In the genomic region with DNA sequence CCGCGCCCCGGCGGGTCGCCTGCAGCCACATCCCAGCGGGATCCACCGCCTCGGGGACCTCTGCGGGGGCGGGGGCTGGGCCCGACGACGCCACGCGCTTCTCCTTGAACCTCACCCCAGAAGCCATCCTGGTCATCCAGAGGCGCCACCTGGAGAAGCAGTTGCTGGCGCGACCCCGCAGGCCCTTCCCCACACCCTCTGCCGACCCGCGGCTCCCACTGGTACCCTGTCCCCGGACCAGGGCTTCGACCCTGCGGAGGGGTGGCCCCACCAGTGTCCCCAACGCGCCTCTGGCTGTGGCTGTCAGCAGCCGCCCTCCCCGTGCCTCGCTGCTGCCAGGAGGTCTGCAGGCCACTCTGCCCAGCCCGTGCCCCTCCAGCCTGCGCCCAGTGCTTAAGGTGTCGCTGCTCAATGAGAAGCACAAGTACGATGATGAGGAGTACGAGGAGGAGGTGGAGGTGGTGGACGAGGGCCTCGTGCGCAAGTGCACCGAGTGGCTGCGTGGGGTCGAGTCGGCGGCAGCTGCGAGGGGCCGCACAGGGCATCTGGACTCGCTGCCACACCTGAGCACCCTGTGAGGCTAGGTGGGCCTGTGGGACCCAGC, we compare ENCODE assay signal across 9 mouse cellular contexts. TPM values are rescaled to one million over a fixed set of nuclear protein-coding genes. Genes with fewer than 3 reads are reported as not detected.
DNase-seq lines count a peak whose midpoint lies in the region; ATAC-seq and TF ChIP-seq lines count a peak whose summit lies in the region.
"Had no signal": no experiment of that assay in that cellular context is flagged by ENCODE, and none has a peak within 500 bp of the region (broad histone marks: within the 10 kb centered on the region; RNA-seq: fewer than 3 reads in every experiment).

No protein-coding gene starts in this region.

- no peak for ATAC-seq in heart, embryonic 11.5 days (replicated peaks; ENCODE audit: insufficient number of reproducible peaks, low FRiP score, low TSS enrichment)
- ATAC-seq in intestine, postnatal 0 days: no peak; the same call in 1 of the 2 replicates

- H3K9me3 ChIP-seq in heart, embryonic 11.5 days (replicated peaks; ENCODE audit: control insufficient read depth, low read length): no peaks in the 10 kb centered on the region
- H3K9me3 ChIP-seq in intestine, postnatal 0 days (ENCODE audit: control insufficient read depth): no peaks in the 10 kb centered on the region

- no peak for TF ChIP-seq POLR2A in thymus, adult 2 months (IDR thresholded peaks at IDR 0.05; ENCODE audit: control insufficient read depth, extremely low read depth, insufficient read depth, low read length, poor library complexity)

- peak overlapping the region; percentile 98 for H3K4me2 ChIP-seq in heart, embryonic 11.5 days
- peak overlapping the region; percentile 96 for H3K4me2 ChIP-seq in intestine, postnatal 0 days (replicated peaks; ENCODE audit: low read depth)

- H3K36me3 ChIP-seq in heart, embryonic 11.5 days (ENCODE audit: control insufficient read depth, insufficient read depth, low read length): no peaks in the 10 kb centered on the region
- no peaks in the 10 kb centered on the region for H3K36me3 ChIP-seq in thymus, adult 2 months (ENCODE audit: control insufficient read depth, insufficient read depth, low read length)
- no peaks in the 10 kb centered on the region for H3K36me3 ChIP-seq in intestine, postnatal 0 days (ENCODE audit: control insufficient read depth, insufficient read depth)

- peak overlapping the region; percentile 52 for H3K4me3 ChIP-seq in heart, embryonic 11.5 days (ENCODE audit: low read depth, low read length)
- H3K4me3 ChIP-seq in thymus, adult 2 months (ENCODE audit: control insufficient read depth, insufficient read depth, low read length): peak overlapping the region; percentile 28
- peak overlapping the region; percentile 51 for H3K4me3 ChIP-seq in intestine, postnatal 0 days (ENCODE audit: low read depth, low read length)

- DNase-seq in heart, adult 9 months (ENCODE audit: low spot score in 2 of 2): no peak
- DNase-seq in thymus, adult 2 months: no peak
- DNase-seq in thymus, postnatal 0 days (ENCODE audit: low spot score): no peak
- peak; percentile 32 for DNase-seq in retina, postnatal 1 day
- DNase-seq in ovary, postnatal 14 days (ENCODE audit: low spot score): no peak
- DNase-seq in embryo, embryonic 10.5 days (ENCODE audit: low spot score): no peak

- no peak overlapping the region for H3K27ac ChIP-seq in heart, embryonic 11.5 days (ENCODE audit: low read depth, low read length)
- no peak overlapping the region for H3K27ac ChIP-seq in thymus, adult 2 months (ENCODE audit: control insufficient read depth, insufficient read depth, low read length)
- no peak overlapping the region for H3K27ac ChIP-seq in intestine, postnatal 0 days (ENCODE audit: low read depth, low read length)

- peak overlapping the region; percentile 10; the same call in 1 of the 2 replicates for H3K9ac ChIP-seq in heart, embryonic 11.5 days (ENCODE audit: low read depth, low read length)
- H3K9ac ChIP-seq in intestine, postnatal 0 days (ENCODE audit: low read depth, low read length): peak overlapping the region; percentile 32; the same call in 1 of the 2 replicates

- peaks cover 55% of the 10 kb centered on the region for H3K27me3 ChIP-seq in heart, embryonic 11.5 days (ENCODE audit: control insufficient read depth, insufficient read depth, low read length)
- H3K27me3 ChIP-seq in thymus, adult 2 months (ENCODE audit: control insufficient read depth, insufficient read depth, low read length): peaks cover 16% of the 10 kb centered on the region; the same call in 1 of the 2 replicates
- H3K27me3 ChIP-seq in intestine, postnatal 0 days (replicated peaks; ENCODE audit: control insufficient read depth, insufficient read depth, low read length): peaks cover 26% of the 10 kb centered on the region

- no peak for TF ChIP-seq CTCF in thymus, adult 2 months (IDR thresholded peaks at IDR 0.05; ENCODE audit: borderline replicate concordance, control insufficient read depth, extremely low read depth, insufficient read depth, low read length, poor library complexity)
- no peak for TF ChIP-seq CTCF in intestine, postnatal 0 days (IDR thresholded peaks at IDR 0.05; ENCODE audit: low read depth)

- WGBS in heart, embryonic 11.5 days (ENCODE audit: insufficient replicate concordance): 6% methylated on average over 46 of the region's 46 CpGs
- 37% methylated on average over 46 of the region's 46 CpGs for WGBS in thymus, adult 2 months
- WGBS in intestine, postnatal 0 days: 24% methylated on average over 43 of the region's 46 CpGs

- H3K4me1 ChIP-seq in heart, embryonic 11.5 days (ENCODE audit: control insufficient read depth, insufficient read depth, low read length): peaks cover 10% of the 10 kb centered on the region
- peaks cover 16% of the 10 kb centered on the region for H3K4me1 ChIP-seq in thymus, adult 2 months (replicated peaks; ENCODE audit: control insufficient read depth, insufficient read depth, low read length)
- no peaks in the 10 kb centered on the region; the same call in 1 of the 2 replicates for H3K4me1 ChIP-seq in intestine, postnatal 0 days (replicated peaks; ENCODE audit: control insufficient read depth, insufficient read depth, low read length)

RNA-seq across cellular contexts. Expression of a gene that starts 4.2 kb away (rescaled TPM):
- 0.39 TPM in 1 of 2 replicates, not detected in the other for polyA plus RNA-seq in heart, embryonic 11.5 days (2014; fragmentation: Nextera tagmentation; extraction: Ambion mirVana)
- polyA plus RNA-seq in thymus, adult 2 months (2012; rRNA removed): 0.74 and 1.3 TPM in 2 replicates
- polyA plus RNA-seq in thymus, postnatal 0 days (2015; fragmentation: Nextera tagmentation; extraction: Ambion mirVana): 0.07 and 0.18 TPM in 2 replicates
- 0.35 and 0.39 TPM in 2 replicates for polyA plus RNA-seq in intestine, postnatal 0 days (2015; fragmentation: Nextera tagmentation; extraction: Ambion mirVana)

RNA-seq across cellular contexts. Expression of a gene that starts 14.3 kb away (rescaled TPM):
- 0.73 and 0.79 TPM in 2 replicates for polyA plus RNA-seq in heart, embryonic 11.5 days (2014; fragmentation: Nextera tagmentation; extraction: Ambion mirVana)
- polyA plus RNA-seq in thymus, adult 2 months (2012; rRNA removed): 0.09 and 0.11 TPM in 2 replicates
- 0.19 and 0.27 TPM in 2 replicates for polyA plus RNA-seq in thymus, postnatal 0 days (2015; fragmentation: Nextera tagmentation; extraction: Ambion mirVana)
- 0.10 TPM in 1 of 2 replicates, not detected in the other for polyA plus RNA-seq in intestine, postnatal 0 days (2015; fragmentation: Nextera tagmentation; extraction: Ambion mirVana)
- polyA plus RNA-seq: G1E had no signal

RNA-seq across cellular contexts. Expression of a gene that starts 30.6 kb away (rescaled TPM):
- polyA plus RNA-seq in heart, embryonic 11.5 days (2014; fragmentation: Nextera tagmentation; extraction: Ambion mirVana): 66.9 and 71.5 TPM in 2 replicates
- polyA plus RNA-seq in thymus, adult 2 months (2012; rRNA removed): 107 and 117 TPM in 2 replicates
- 130 and 131 TPM in 2 replicates for polyA plus RNA-seq in thymus, postnatal 0 days (2015; fragmentation: Nextera tagmentation; extraction: Ambion mirVana)
- 126 and 135 TPM in 2 replicates for polyA plus RNA-seq in intestine, postnatal 0 days (2015; fragmentation: Nextera tagmentation; extraction: Ambion mirVana)

RNA-seq across cellular contexts. Expression of a gene that starts 58.8 kb away (rescaled TPM):
- 152 and 153 TPM in 2 replicates for polyA plus RNA-seq in heart, embryonic 11.5 days (2014; fragmentation: Nextera tagmentation; extraction: Ambion mirVana)
- polyA plus RNA-seq in thymus, adult 2 months (2012; rRNA removed): 96.5 and 127 TPM in 2 replicates
- 280 and 284 TPM in 2 replicates for polyA plus RNA-seq in thymus, postnatal 0 days (2015; fragmentation: Nextera tagmentation; extraction: Ambion mirVana)
- polyA plus RNA-seq in intestine, postnatal 0 days (2015; fragmentation: Nextera tagmentation; extraction: Ambion mirVana): 294 and 297 TPM in 2 replicates
